Mouse (Mus musculus) lung, embryonic 16.5 days (tissue): ENCODE data around the gene Dld. TPM values are rescaled to one million over a fixed set of nuclear protein-coding genes. Genes with fewer than 3 reads are reported as not detected.
A peak's percentile ranks its signal among the peaks of the same experiment; 100 is the strongest.

Experiments used
- ATAC-seq: fragments of 200-750 bp; cut with Nextera tagmentation; 2 replicates; pipeline ENCODE4 v1.8.0; 2017; ENCODE audit warnings: low read depth, mild to moderate bottlenecking, moderate library complexity
- H3K27ac ChIP-seq: fragments of 300-500 bp; sonication (generic); 2 replicates; pipeline ENCODE4 v1.5.1; 2014; ENCODE audit warnings: mild to moderate bottlenecking, control low read depth, low read length
- H3K27me3 ChIP-seq: fragments of 300-500 bp; sonication (generic); 2 replicates; pipeline ENCODE4 v1.6.1; 2014; ENCODE audit warnings: low read depth, low read length, mixed read lengths; ENCODE audit not compliant: control insufficient read depth, insufficient read depth
- H3K36me3 ChIP-seq: fragments of 300-500 bp; sonication (generic); 2 replicates; pipeline ENCODE4 v1.6.1; 2014; ENCODE audit warnings: low read length; ENCODE audit not compliant: control insufficient read depth, insufficient read depth
- H3K4me1 ChIP-seq: fragments of 300-500 bp; sonication (generic); replicated peaks from 2 replicates; pipeline ENCODE4 v1.6.1; 2014; ENCODE audit warnings: low read length, mixed read lengths; ENCODE audit not compliant: control insufficient read depth, insufficient read depth
- H3K4me2 ChIP-seq: fragments of 300-500 bp; sonication (generic); 2 replicates; pipeline ENCODE4 v1.6.1; 2014; ENCODE audit warnings: low read depth, low read length, control low read depth
- H3K4me3 ChIP-seq: fragments of 300-500 bp; sonication (generic); 2 replicates; pipeline ENCODE4 v1.5.1; 2014; ENCODE audit warnings: mild to moderate bottlenecking, low read length, control low read depth
- H3K9ac ChIP-seq: fragments of 300-500 bp; sonication (generic); 2 replicates; pipeline ENCODE4 v1.6.1; 2014; ENCODE audit warnings: low read length, control low read depth
- H3K9me3 ChIP-seq: fragments of 300-500 bp; sonication (generic); 2 replicates; pipeline ENCODE4 v1.6.1; 2016; ENCODE audit warnings: low read length; ENCODE audit not compliant: control insufficient read depth
- WGBS: fragments of 180-500 bp; shearing (Covaris S2); extraction: QIAGEN DNeasy Blood & Tissue Kit; methylation state at CpG from one replicate; pipeline ENCODE4 v1.1.7; 2014; 5-methylcytosine and 5-hydroxymethylcytosine counted together
- polyA plus RNA-seq: library from polyadenylated mRNA; unstranded; fragments of >200 nt; fragmentation: Nextera tagmentation; extraction: Ambion mirVana; gene quantifications from 2 replicates; pipeline ENCODE4 v1.2.1, GENCODE M21; 2015

Dld gene
- polyA plus RNA-seq, 1 experiment from 2014 or later: 121 TPM

DNA sequence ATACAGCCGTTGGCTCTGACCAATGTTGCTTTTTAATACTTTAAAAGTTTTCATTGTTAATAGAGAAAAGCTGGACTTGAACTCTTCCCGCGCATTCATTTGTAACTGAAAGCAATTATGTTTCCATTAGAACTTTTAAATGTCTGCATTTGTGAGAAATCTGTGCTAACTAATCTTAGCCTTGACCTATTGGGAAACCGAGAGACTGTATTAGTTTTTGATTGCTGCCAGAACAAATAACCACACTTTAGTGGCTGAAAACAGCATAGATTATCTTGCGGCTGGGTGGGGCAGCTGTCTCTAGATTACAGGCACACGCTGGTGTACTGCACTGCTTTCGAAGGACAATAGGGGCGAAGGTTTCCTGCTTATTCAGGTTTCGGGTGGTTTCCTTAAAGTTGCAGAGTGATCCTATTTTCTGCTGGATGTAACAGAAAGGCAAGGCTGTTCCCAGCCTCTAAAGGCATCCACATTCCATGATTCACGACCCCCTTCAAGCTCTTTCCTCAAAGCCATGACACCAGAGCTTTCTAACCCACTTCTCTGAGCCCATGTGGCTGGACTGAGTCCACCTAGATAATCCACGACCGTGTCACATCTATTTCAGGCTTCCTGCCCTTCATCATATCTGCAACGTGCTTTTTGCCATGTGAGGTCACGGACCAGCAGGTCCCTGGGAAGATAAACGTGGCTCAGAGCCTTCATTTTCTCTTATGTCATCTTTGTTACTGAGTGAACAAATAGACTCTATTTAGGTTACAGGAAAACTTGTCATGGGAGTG is 57.7 kb downstream of the Dld start:
- ATAC-seq: no peak
- 55% methylated on average over 15 of the region's 15 CpGs for WGBS
- Histone ChIP-seq H3K9ac (no peak overlapping the region), H3K4me2 (no peak overlapping the region), H3K4me1 (peaks cover 26% of the 10 kb centered on the region), H3K9me3 (peaks cover 5% of the 10 kb centered on the region; the same call in 1 of the 2 replicates), H3K36me3 (peaks cover 33% of the 10 kb centered on the region), H3K4me3 (no peak overlapping the region), H3K27me3 (no peaks in the 10 kb centered on the region), H3K27ac (peak overlapping the region; percentile 17; the same call in 1 of the 2 replicates)

DNA sequence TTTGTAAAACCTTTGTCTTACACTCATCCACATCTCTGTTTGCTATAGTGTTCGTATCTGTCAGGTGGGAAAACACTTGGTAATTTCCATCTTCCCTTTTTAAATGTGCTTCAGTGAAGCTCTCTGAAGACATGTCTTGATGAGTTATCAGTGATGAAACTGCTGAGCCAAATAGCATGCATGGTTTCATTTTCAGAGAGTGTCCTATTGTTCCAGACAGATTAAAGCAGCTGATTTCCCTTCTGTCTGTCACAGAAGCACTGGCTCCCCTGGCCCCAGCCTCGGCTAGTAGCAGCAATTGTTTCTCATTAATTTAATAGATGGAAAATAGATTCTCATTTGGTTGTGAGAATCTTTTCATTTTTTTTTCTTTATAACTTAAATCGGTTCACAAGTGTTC is 60.3 kb downstream of the Dld start:
- H3K4me2 ChIP-seq: no peak overlapping the region
- WGBS: 78% methylated on average over 3 of the region's 3 CpGs
- no peak overlapping the region for H3K4me3 ChIP-seq
- peaks cover 26% of the 10 kb centered on the region for H3K4me1 ChIP-seq
- no peaks in the 10 kb centered on the region for H3K27me3 ChIP-seq
- no peak overlapping the region for H3K27ac ChIP-seq
- no peak for ATAC-seq
- no peak overlapping the region for H3K9ac ChIP-seq
- H3K9me3 ChIP-seq: peaks cover 5% of the 10 kb centered on the region; the same call in 1 of the 2 replicates
- peaks cover 52% of the 10 kb centered on the region for H3K36me3 ChIP-seq

DNA sequence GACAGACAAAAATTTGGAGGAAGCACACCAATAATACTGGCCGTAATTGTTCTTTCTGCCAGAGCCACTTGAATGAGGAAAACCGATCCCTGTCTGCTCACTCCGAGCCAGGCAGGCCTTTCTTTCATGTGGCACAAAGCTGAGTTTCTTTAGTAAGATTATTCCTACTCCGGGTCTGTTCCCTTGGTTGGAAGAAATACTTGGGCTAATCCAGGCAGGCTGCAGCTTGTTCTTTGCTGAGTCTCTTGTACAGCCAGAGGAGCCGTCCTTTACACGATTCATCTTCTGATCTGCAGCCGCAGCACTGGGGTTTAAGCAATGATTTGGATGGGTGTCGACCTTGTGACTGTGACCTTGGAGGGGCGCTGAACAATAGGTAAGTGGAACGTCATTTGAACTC is 62.2 kb downstream of the Dld start:
- H3K9ac ChIP-seq: no peak overlapping the region
- WGBS: 95% methylated on average over 10 of the region's 10 CpGs
- H3K4me2 ChIP-seq: no peak overlapping the region
- H3K4me1 ChIP-seq: peaks cover 13% of the 10 kb centered on the region
- H3K4me3 ChIP-seq: no peak overlapping the region
- no peaks in the 10 kb centered on the region for H3K27me3 ChIP-seq
- peaks cover 59% of the 10 kb centered on the region for H3K36me3 ChIP-seq
- no peak overlapping the region for H3K27ac ChIP-seq
- no peak for ATAC-seq
- peaks cover 5% of the 10 kb centered on the region; the same call in 1 of the 2 replicates for H3K9me3 ChIP-seq

DNA sequence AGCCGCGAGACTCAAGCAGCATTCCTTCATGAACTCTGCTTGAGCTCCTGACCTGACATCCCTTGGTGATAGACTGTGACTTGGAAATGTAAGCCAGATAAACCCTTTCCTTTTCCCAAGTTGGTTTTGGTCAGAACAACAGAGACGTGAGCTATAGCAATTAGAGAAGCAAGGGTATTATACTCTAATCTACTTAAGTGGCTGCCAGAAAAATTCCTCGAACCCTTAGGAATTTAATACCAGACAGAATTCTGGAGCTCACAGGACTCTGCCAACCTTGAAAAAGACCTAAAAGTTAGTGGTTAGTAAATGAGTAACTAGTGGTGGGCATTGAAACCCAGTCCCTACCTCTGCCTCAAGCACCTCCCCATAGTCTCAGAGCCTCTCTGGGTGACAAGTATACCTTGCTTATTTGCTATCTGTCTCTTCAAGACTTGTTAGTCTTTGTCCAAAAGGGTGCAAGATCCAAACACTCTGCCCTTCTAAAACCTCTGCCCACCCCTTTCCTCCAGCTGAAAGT is 67.6 kb downstream of the Dld start:
- no peak overlapping the region for H3K4me3 ChIP-seq
- no peak overlapping the region for H3K4me2 ChIP-seq
- 48% methylated on average over 4 of the region's 4 CpGs for WGBS
- H3K36me3 ChIP-seq: peaks cover 61% of the 10 kb centered on the region
- H3K27ac ChIP-seq: peak overlapping the region; percentile 20; the same call in 1 of the 2 replicates
- H3K9me3 ChIP-seq: no peaks in the 10 kb centered on the region
- no peaks in the 10 kb centered on the region for H3K27me3 ChIP-seq
- H3K4me1 ChIP-seq: peaks cover 23% of the 10 kb centered on the region
- no peak overlapping the region for H3K9ac ChIP-seq
- ATAC-seq: no peak

DNA sequence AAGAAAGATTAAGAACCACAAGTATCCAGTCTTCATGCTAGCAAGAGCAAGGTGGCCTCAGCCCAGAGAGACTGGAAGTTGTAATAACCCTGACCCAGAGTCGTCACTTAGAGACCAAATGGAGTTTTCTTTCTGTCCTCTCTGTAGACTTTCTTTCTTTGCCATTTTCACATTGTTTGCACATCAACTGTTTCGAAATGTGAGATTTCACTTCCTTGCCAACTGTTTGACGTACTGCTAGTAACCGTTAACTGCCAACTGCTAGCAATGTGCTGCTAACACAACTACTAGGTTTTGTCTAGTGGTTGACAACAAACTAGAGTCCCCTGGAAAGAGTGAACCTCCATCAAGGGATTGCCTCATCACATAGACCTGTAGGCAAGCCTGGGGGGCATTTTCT is 68.1 kb downstream of the Dld start:
- 41% methylated on average over 4 of the region's 4 CpGs for WGBS
- H3K27me3 ChIP-seq: no peaks in the 10 kb centered on the region
- no peak for ATAC-seq
- H3K27ac ChIP-seq: peak overlapping the region; percentile 20; the same call in 1 of the 2 replicates
- peaks cover 23% of the 10 kb centered on the region for H3K4me1 ChIP-seq
- H3K4me2 ChIP-seq: no peak overlapping the region
- no peak overlapping the region for H3K4me3 ChIP-seq
- H3K36me3 ChIP-seq: peaks cover 59% of the 10 kb centered on the region
- no peaks in the 10 kb centered on the region for H3K9me3 ChIP-seq
- no peak overlapping the region for H3K9ac ChIP-seq

DNA sequence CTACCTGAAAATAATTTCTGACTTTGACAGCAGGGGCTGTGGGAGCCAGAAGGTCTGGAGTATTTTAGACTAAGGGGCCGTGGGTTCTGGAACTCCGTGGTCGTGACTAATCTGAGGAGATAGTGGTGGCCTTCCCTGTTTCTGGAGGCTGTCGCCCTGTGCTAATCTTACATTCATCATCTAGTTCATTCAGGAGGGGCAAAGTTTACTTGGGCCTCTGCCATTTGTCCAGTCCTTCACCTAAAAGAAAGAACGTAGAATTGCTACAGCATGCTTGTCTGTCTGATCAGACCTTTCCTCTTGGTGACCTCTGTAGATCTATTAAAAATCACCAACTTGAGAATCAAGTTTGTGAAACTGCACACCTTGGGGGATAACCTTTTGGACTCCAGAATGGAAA is 69.0 kb downstream of the Dld start:
- H3K4me3 ChIP-seq: no peak overlapping the region
- ATAC-seq: no peak
- peaks cover 54% of the 10 kb centered on the region for H3K36me3 ChIP-seq
- no peaks in the 10 kb centered on the region for H3K27me3 ChIP-seq
- peaks cover 23% of the 10 kb centered on the region for H3K4me1 ChIP-seq
- H3K9ac ChIP-seq: no peak overlapping the region
- H3K9me3 ChIP-seq: no peaks in the 10 kb centered on the region
- H3K4me2 ChIP-seq: no peak overlapping the region
- WGBS: 73% methylated on average over 5 of the region's 5 CpGs
- no peak overlapping the region for H3K27ac ChIP-seq

Other genes starting within 250 kb of the Dld start
- gene Gm6993, start 110.7 kb downstream of the Dld start, polyA plus RNA-seq: not detected in 2 replicates
- 121 and 131 TPM in 2 replicates for gene Lamb1, start 86.2 kb downstream of the Dld start, polyA plus RNA-seq
- gene Slc26a3, start 39.4 kb upstream of the Dld start, polyA plus RNA-seq: 0.13 TPM in 1 of 2 replicates, not detected in the other
- 11.1 and 16.6 TPM in 2 replicates for gene Cbll1, start 148.2 kb upstream of the Dld start, polyA plus RNA-seq
- gene Slc26a4, start 208.5 kb upstream of the Dld start, polyA plus RNA-seq: not detected in 2 replicates